Mouse (Mus musculus) heart, adult 2 months (tissue): ENCODE results near the gene Itgb3.

Experiments used
- CTCF ChIP-seq: fragments of 200-600 bp; IDR thresholded peaks from 2 replicates; pipeline ENCODE4 v1.8.1; 2022; ENCODE audit warnings: antibody characterized with exemption, mild to moderate bottlenecking, moderate library complexity
- POLR2A ChIP-seq: fragments of 200-500 bp; IDR thresholded peaks from 2 replicates; pipeline ENCODE4 v1.6.1; 2011; ENCODE audit warnings: mild to moderate bottlenecking, low read depth, low read length, control low read depth; ENCODE audit not compliant: insufficient read depth

GRCm38 (mm10) chr11:104558065-104558464 is 49.7 kb upstream of the Itgb3 start:
- TF ChIP-seq CTCF (no peak), POLR2A (no peak)
